ENCODE assay signal across 21 mouse cellular contexts in the genomic region with DNA sequence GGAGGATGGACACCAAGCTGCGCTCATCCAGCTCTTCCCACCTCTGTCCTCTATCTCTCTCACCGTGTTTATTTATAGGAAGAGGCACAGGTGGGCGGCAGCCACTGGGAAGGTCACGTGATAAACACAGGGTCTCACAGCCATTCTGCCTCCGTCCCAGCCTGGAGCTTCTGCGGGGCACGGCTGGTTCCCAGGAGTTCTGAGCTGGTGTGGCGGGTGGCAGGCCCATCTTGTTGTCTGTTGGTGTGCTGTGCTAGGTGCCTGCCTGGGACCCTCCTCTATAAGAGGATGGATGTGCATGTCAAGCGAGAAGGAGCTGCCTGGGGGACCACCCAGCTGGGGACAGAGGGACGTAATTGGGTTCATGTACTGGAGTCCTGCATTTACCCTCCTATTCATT. TPM values are rescaled to one million over a fixed set of nuclear protein-coding genes. Genes with fewer than 3 reads are reported as not detected.
DNase-seq lines count a peak whose midpoint lies in the region; ATAC-seq and TF ChIP-seq lines count a peak whose summit lies in the region.
"Had no signal": no experiment of that assay in that cellular context is flagged by ENCODE, and none has a peak within 500 bp of the region (broad histone marks: within the 10 kb centered on the region; RNA-seq: fewer than 3 reads in every experiment).

No protein-coding gene starts in this region.

- peaks cover 16% of the 10 kb centered on the region for H3K4me1 ChIP-seq in forebrain, embryonic 13.5 days
- H3K4me1 ChIP-seq in forebrain, embryonic 14.5 days (ENCODE audit: control insufficient read depth, insufficient read depth, low read length), result peaks cover 9% of the 10 kb centered on the region

- no peak for ATAC-seq in forebrain, embryonic 13.5 days
- ATAC-seq in forebrain, embryonic 14.5 days, result no peak
- ATAC-seq in CD4-positive, CD25-positive, alpha-beta regulatory T cell, adult 4 months, result no peak
- ATAC-seq: activated CD4-positive, CD25-positive, alpha-beta regulatory T cell, adult 4 months; intestine, embryonic 15.5 days; Patski had no signal

- H3K27me3 ChIP-seq in forebrain, embryonic 13.5 days, result peaks cover 9% of the 10 kb centered on the region
- H3K27me3 ChIP-seq in forebrain, embryonic 14.5 days (replicated peaks; ENCODE audit: control insufficient read depth, insufficient read depth, low read length), result peaks cover 9% of the 10 kb centered on the region
- H3K27me3 ChIP-seq: intestine, embryonic 15.5 days; Patski had no signal

- no peak overlapping the region for H3K4me3 ChIP-seq in forebrain, embryonic 13.5 days
- no peak overlapping the region for H3K4me3 ChIP-seq in forebrain, embryonic 14.5 days (ENCODE audit: low read depth, low read length)
- H3K4me3 ChIP-seq in left cerebral cortex, adult 2 months, result no peak overlapping the region
- H3K4me3 ChIP-seq: forebrain, embryonic 12.5 days; heart, adult 2 months; heart, embryonic 15.5 days; hindbrain, embryonic 10.5 days; intestine, embryonic 15.5 days had no signal

- H3K9ac ChIP-seq in forebrain, embryonic 13.5 days, result 0 out of 2 replicates have a peak overlapping the region, but pooled peaks have one; percentile 16
- H3K9ac ChIP-seq in forebrain, embryonic 14.5 days (ENCODE audit: low read length), result no peak overlapping the region
- H3K9ac ChIP-seq: forebrain, embryonic 12.5 days; heart, embryonic 15.5 days; hindbrain, embryonic 14.5 days; intestine, embryonic 15.5 days had no signal

- TF ChIP-seq CTCF in left cerebral cortex, adult 2 months (IDR thresholded peaks at IDR 0.05), result no peak

- WGBS in forebrain, embryonic 13.5 days, result 62% methylated on average over 10 of the region's 10 CpGs
- WGBS in forebrain, embryonic 14.5 days, result 67% methylated on average over 10 of the region's 10 CpGs

- no peak overlapping the region for H3K27ac ChIP-seq in forebrain, embryonic 13.5 days
- H3K27ac ChIP-seq in forebrain, embryonic 14.5 days (ENCODE audit: low read depth, low read length), result no peak overlapping the region
- peak overlapping the region; percentile 38; the same call in 1 of the 2 replicates for H3K27ac ChIP-seq in left cerebral cortex, adult 2 months
- H3K27ac ChIP-seq: forebrain, embryonic 12.5 days; heart, adult 2 months; heart, embryonic 15.5 days; hindbrain, embryonic 10.5 days; hindbrain, embryonic 14.5 days; intestine, embryonic 15.5 days had no signal

- no peaks in the 10 kb centered on the region for H3K9me3 ChIP-seq in forebrain, embryonic 13.5 days (replicated peaks)
- H3K9me3 ChIP-seq in forebrain, embryonic 14.5 days (replicated peaks; ENCODE audit: control insufficient read depth, low read length), result no peaks in the 10 kb centered on the region
- H3K9me3 ChIP-seq: forebrain, embryonic 12.5 days; heart, embryonic 15.5 days; hindbrain, embryonic 10.5 days; intestine, embryonic 15.5 days had no signal

- intact Hi-C loops in left cerebral cortex, adult 2 months (cut with DNase I), result no loop called here
- intact Hi-C loops in left cerebral cortex, postnatal 14 days (cut with DNase I), result no loop called here

- no peaks in the 10 kb centered on the region for H3K36me3 ChIP-seq in forebrain, embryonic 13.5 days (ENCODE audit: poor library complexity, severe bottlenecking)
- no peaks in the 10 kb centered on the region for H3K36me3 ChIP-seq in forebrain, embryonic 14.5 days (ENCODE audit: control insufficient read depth, insufficient read depth, low read length)
- H3K36me3 ChIP-seq: forebrain, embryonic 12.5 days; heart, embryonic 15.5 days; hindbrain, embryonic 10.5 days; intestine, embryonic 15.5 days had no signal

- no peak overlapping the region for H3K4me2 ChIP-seq in forebrain, embryonic 13.5 days
- no peak overlapping the region for H3K4me2 ChIP-seq in forebrain, embryonic 14.5 days (ENCODE audit: low read length)
- H3K4me2 ChIP-seq: forebrain, embryonic 12.5 days; heart, embryonic 11.5 days; heart, embryonic 15.5 days; hindbrain, embryonic 14.5 days; intestine, embryonic 15.5 days had no signal

- peak; percentile 56 for DNase-seq in cerebellum, adult 11-12 months
- DNase-seq in cerebellum, adult 18-20 months, result no peak
- no peak for DNase-seq in forebrain, embryonic 14.5 days (ENCODE audit: low spot score)
- DNase-seq in left cerebral cortex, adult 2 months (ENCODE audit: extremely low spot score in 1 of 2, low spot score in 2 of 2), result no peak
- no peak for DNase-seq in left cerebral cortex, postnatal 14 days (ENCODE audit: low spot score in 2 of 2)
- DNase-seq: adrenal gland, postnatal 14 days; B cell, adult 2 months; cerebellum, adult 2 months; heart, adult 2 months; heart, postnatal 14 days; kidney, adult 18-20 months had no signal

RNA-seq across cellular contexts. Expression of gene Dnm1, which starts 5.2 kb away (rescaled TPM):
- polyA plus RNA-seq in forebrain, embryonic 13.5 days (2015; fragmentation: Nextera tagmentation; extraction: Ambion mirVana), result 13.7 and 20.2 TPM in 2 replicates
- polyA plus RNA-seq in forebrain, embryonic 14.5 days (2014; fragmentation: Nextera tagmentation; extraction: Ambion mirVana), result 28.2 and 42.8 TPM in 2 replicates
- total RNA-seq in left cerebral cortex, adult 2 months (2021), result 1,000 to 10,000 TPM; 1,259 to 1,310 TPM
- total RNA-seq in left cerebral cortex, postnatal 14 days (2021), result 1,000 to 10,000 TPM; 1,093 to 1,153 TPM
- polyA plus RNA-seq in CD4-positive, CD25-positive, alpha-beta regulatory T cell, adult 4 months (2017; shearing (Covaris generic)), result not detected
- polyA plus RNA-seq: activated CD4-positive, CD25-positive, alpha-beta regulatory T cell, adult 4 months had no signal

RNA-seq across cellular contexts. Expression of gene Ciz1, which starts 6.3 kb away (rescaled TPM):
- polyA plus RNA-seq in forebrain, embryonic 13.5 days (2015; fragmentation: Nextera tagmentation; extraction: Ambion mirVana), result 49.0 and 52.4 TPM in 2 replicates
- polyA plus RNA-seq in forebrain, embryonic 14.5 days (2014; fragmentation: Nextera tagmentation; extraction: Ambion mirVana), result 37.3 and 48.0 TPM in 2 replicates
- 10 to 100 TPM; 89.7 to 90.1 TPM for total RNA-seq in left cerebral cortex, adult 2 months (2021)
- 10 to 100 TPM; 69.5 to 79.0 TPM for total RNA-seq in left cerebral cortex, postnatal 14 days (2021)
- 100 to 1,000 TPM in 1 of 2 experiments, 10 to 100 TPM in 1; 58.7 to 103 TPM for polyA plus RNA-seq in CD4-positive, CD25-positive, alpha-beta regulatory T cell, adult 4 months (2017; shearing (Covaris generic))

RNA-seq across cellular contexts. Expression of gene 1110008P14Rik, which starts 23.4 kb away (rescaled TPM):
- 59.6 and 60.4 TPM in 2 replicates for polyA plus RNA-seq in forebrain, embryonic 13.5 days (2015; fragmentation: Nextera tagmentation; extraction: Ambion mirVana)
- polyA plus RNA-seq in forebrain, embryonic 14.5 days (2014; fragmentation: Nextera tagmentation; extraction: Ambion mirVana), result 86.9 and 98.4 TPM in 2 replicates
- total RNA-seq in left cerebral cortex, adult 2 months (2021), result 100 to 1,000 TPM; 341 to 349 TPM
- 100 to 1,000 TPM; 265 to 282 TPM for total RNA-seq in left cerebral cortex, postnatal 14 days (2021)
- 10 to 100 TPM; 46.6 to 52.9 TPM for polyA plus RNA-seq in CD4-positive, CD25-positive, alpha-beta regulatory T cell, adult 4 months (2017; shearing (Covaris generic))

RNA-seq across cellular contexts. Expression of gene Lcn2, which starts 29.7 kb away (rescaled TPM):
- 0.20 TPM in 1 of 2 replicates, not detected in the other for polyA plus RNA-seq in forebrain, embryonic 13.5 days (2015; fragmentation: Nextera tagmentation; extraction: Ambion mirVana)
- 0.25 and 0.32 TPM in 2 replicates for polyA plus RNA-seq in forebrain, embryonic 14.5 days (2014; fragmentation: Nextera tagmentation; extraction: Ambion mirVana)
- 10 to 100 TPM in 1 of 2 experiments, under 1 TPM in 1; 0.44 to 19.4 TPM for total RNA-seq in left cerebral cortex, adult 2 months (2021)
- 1 to 10 TPM; 1.5 to 2.6 TPM for total RNA-seq in left cerebral cortex, postnatal 14 days (2021)
- not detected for polyA plus RNA-seq in CD4-positive, CD25-positive, alpha-beta regulatory T cell, adult 4 months (2017; shearing (Covaris generic))
- polyA plus RNA-seq: activated CD4-positive, CD25-positive, alpha-beta regulatory T cell, adult 4 months; hindbrain, embryonic 10.5 days had no signal

RNA-seq across cellular contexts. Expression of gene Ptges2, which starts 37.3 kb away (rescaled TPM):
- 28.5 and 30.1 TPM in 2 replicates for polyA plus RNA-seq in forebrain, embryonic 13.5 days (2015; fragmentation: Nextera tagmentation; extraction: Ambion mirVana)
- polyA plus RNA-seq in forebrain, embryonic 14.5 days (2014; fragmentation: Nextera tagmentation; extraction: Ambion mirVana), result 42.2 and 44.8 TPM in 2 replicates
- total RNA-seq in left cerebral cortex, adult 2 months (2021), result 10 to 100 TPM; 47.2 to 47.8 TPM
- total RNA-seq in left cerebral cortex, postnatal 14 days (2021), result 10 to 100 TPM; 43.5 to 48.3 TPM
- polyA plus RNA-seq in CD4-positive, CD25-positive, alpha-beta regulatory T cell, adult 4 months (2017; shearing (Covaris generic)), result under 1 TPM; 0.34 to 0.50 TPM

Comparison
In these comparisons a context has a peak if more than half of its experiments do, and no peak if none do; other contexts are left out.
1. RNA of gene Dnm1, which starts 5.2 kb away (polyA plus RNA-seq): 28.2 to 42.8 TPM in forebrain, embryonic 14.5 days and 13.7 to 20.2 TPM in forebrain, embryonic 13.5 days; not detected in CD4-positive, CD25-positive, alpha-beta regulatory T cell, adult 4 months; every median in the first group is over 10 times any median in the second.